ENCODE assay signal across 14 mouse cellular contexts in genomic region chr6:33770021-33770420, GRCm38 (mm10).
"Had no signal": no experiment of that assay in that cellular context is flagged by ENCODE, and none has a peak within 500 bp of the region (broad histone marks: within the 10 kb centered on the region; RNA-seq: fewer than 3 reads in every experiment).

No protein-coding gene starts in this region.

- H3K27ac ChIP-seq: midbrain, embryonic 10.5 days; midbrain, embryonic 12.5 days; midbrain, embryonic 15.5 days; neural tube, embryonic 12.5 days; stomach, embryonic 15.5 days; stomach, postnatal 0 days had no signal

- H3K36me3 ChIP-seq: midbrain, embryonic 10.5 days; midbrain, embryonic 12.5 days; midbrain, embryonic 15.5 days; neural tube, embryonic 12.5 days; stomach, embryonic 15.5 days had no signal

- H3K4me1 ChIP-seq: midbrain, embryonic 15.5 days; neural tube, embryonic 12.5 days; stomach, embryonic 15.5 days had no signal

- H3K4me3 ChIP-seq: midbrain, embryonic 10.5 days; midbrain, embryonic 12.5 days; midbrain, embryonic 15.5 days; neural tube, embryonic 12.5 days; stomach, embryonic 15.5 days had no signal

- ATAC-seq: midbrain, embryonic 15.5 days had no signal

- DNase-seq: lung, adult 18-20 months; lung, embryonic 14.5 days; lung, postnatal 10 days; lung, postnatal 4 days; right cerebral cortex, postnatal 14 days; thymus, adult 2 months; thymus, postnatal 25 days; thymus, postnatal 4 days had no signal

- H3K9ac ChIP-seq: lung, embryonic 14.5 days; midbrain, embryonic 12.5 days; midbrain, embryonic 15.5 days; neural tube, embryonic 12.5 days; stomach, embryonic 15.5 days had no signal

- H3K4me2 ChIP-seq: lung, embryonic 14.5 days; midbrain, embryonic 12.5 days; midbrain, embryonic 15.5 days; neural tube, embryonic 12.5 days; stomach, embryonic 15.5 days had no signal

- H3K27me3 ChIP-seq: midbrain, embryonic 12.5 days; midbrain, embryonic 15.5 days; neural tube, embryonic 12.5 days; stomach, embryonic 15.5 days had no signal

- H3K9me3 ChIP-seq: midbrain, embryonic 10.5 days; midbrain, embryonic 12.5 days; midbrain, embryonic 15.5 days; neural tube, embryonic 12.5 days; stomach, embryonic 15.5 days had no signal
